In genomic region chr12:59834809-59835208, GRCm38 (mm10) we compare ENCODE assay signal across 27 mouse cellular contexts.
DNase-seq lines count a peak whose midpoint lies in the region; ATAC-seq and TF ChIP-seq lines count a peak whose summit lies in the region.
"Had no signal": no experiment of that assay in that cellular context is flagged by ENCODE, and none has a peak within 500 bp of the region (broad histone marks: within the 10 kb centered on the region; RNA-seq: fewer than 3 reads in every experiment).

No protein-coding gene starts in this region.

- 29% methylated on average over 2 of the region's 2 CpGs for WGBS in kidney, embryonic 16.5 days
- WGBS in midbrain, embryonic 13.5 days, result 64% methylated on average over 2 of the region's 2 CpGs
- 47% methylated on average over 2 of the region's 2 CpGs for WGBS in midbrain, postnatal 0 days
- WGBS in midbrain, embryonic 15.5 days, result 44% methylated on average over 2 of the region's 2 CpGs

- TF ChIP-seq CTCF in midbrain, postnatal 0 days (IDR thresholded peaks at IDR 0.05), result no peak

- no peaks in the 10 kb centered on the region for H3K4me1 ChIP-seq in kidney, embryonic 16.5 days (ENCODE audit: insufficient read depth, low read length)
- H3K4me1 ChIP-seq in midbrain, embryonic 13.5 days (replicated peaks), result no peaks in the 10 kb centered on the region
- H3K4me1 ChIP-seq in midbrain, postnatal 0 days (ENCODE audit: insufficient read depth, low read length), result no peaks in the 10 kb centered on the region
- no peaks in the 10 kb centered on the region for H3K4me1 ChIP-seq in midbrain, embryonic 15.5 days
- H3K4me1 ChIP-seq: embryonic facial prominence, embryonic 10.5 days; embryonic facial prominence, embryonic 13.5 days; forebrain, embryonic 12.5 days; forebrain, embryonic 15.5 days; heart, embryonic 10.5 days; heart, embryonic 13.5 days had no signal

- H3K27me3 ChIP-seq in kidney, embryonic 16.5 days (ENCODE audit: insufficient read depth, low read length), result no peaks in the 10 kb centered on the region
- H3K27me3 ChIP-seq in midbrain, embryonic 13.5 days, result no peaks in the 10 kb centered on the region
- no peaks in the 10 kb centered on the region for H3K27me3 ChIP-seq in midbrain, postnatal 0 days (ENCODE audit: insufficient read depth, low read length)
- H3K27me3 ChIP-seq in midbrain, embryonic 15.5 days (replicated peaks), result no peaks in the 10 kb centered on the region
- H3K27me3 ChIP-seq: embryonic facial prominence, embryonic 13.5 days; forebrain, embryonic 12.5 days; forebrain, embryonic 15.5 days; heart, embryonic 13.5 days had no signal

- no peaks in the 10 kb centered on the region for H3K9me3 ChIP-seq in kidney, embryonic 16.5 days (ENCODE audit: low read length)
- no peaks in the 10 kb centered on the region for H3K9me3 ChIP-seq in midbrain, embryonic 13.5 days
- no peaks in the 10 kb centered on the region for H3K9me3 ChIP-seq in midbrain, postnatal 0 days (ENCODE audit: low read length)
- no peaks in the 10 kb centered on the region for H3K9me3 ChIP-seq in midbrain, embryonic 15.5 days
- H3K9me3 ChIP-seq: embryonic facial prominence, embryonic 10.5 days; embryonic facial prominence, embryonic 13.5 days; forebrain, embryonic 12.5 days; forebrain, embryonic 15.5 days; heart, embryonic 10.5 days; heart, embryonic 13.5 days had no signal

- no peak overlapping the region for H3K27ac ChIP-seq in kidney, embryonic 16.5 days (ENCODE audit: low read length)
- no peak overlapping the region for H3K27ac ChIP-seq in midbrain, embryonic 13.5 days
- no peak overlapping the region for H3K27ac ChIP-seq in midbrain, postnatal 0 days (ENCODE audit: low read depth, low read length)
- H3K27ac ChIP-seq in midbrain, embryonic 15.5 days, result no peak overlapping the region
- H3K27ac ChIP-seq: embryonic facial prominence, embryonic 10.5 days; embryonic facial prominence, embryonic 13.5 days; forebrain, embryonic 12.5 days; forebrain, embryonic 15.5 days; heart, adult 2 months; heart, embryonic 10.5 days; heart, embryonic 13.5 days; hindbrain, embryonic 14.5 days had no signal

- no peak overlapping the region for H3K9ac ChIP-seq in kidney, embryonic 16.5 days (replicated peaks; ENCODE audit: low read length)
- H3K9ac ChIP-seq in midbrain, embryonic 13.5 days (replicated peaks), result no peak overlapping the region
- H3K9ac ChIP-seq in midbrain, postnatal 0 days (replicated peaks; ENCODE audit: low read length, poor library complexity, severe bottlenecking), result no peak overlapping the region
- H3K9ac ChIP-seq in midbrain, embryonic 15.5 days, result no peak overlapping the region
- H3K9ac ChIP-seq: embryonic facial prominence, embryonic 13.5 days; forebrain, embryonic 12.5 days; forebrain, embryonic 15.5 days; heart, embryonic 13.5 days; hindbrain, embryonic 14.5 days had no signal

- no peak for DNase-seq in kidney, adult 9 months
- no peak for DNase-seq in midbrain, postnatal 0 days (ENCODE audit: low spot score)
- no peak for DNase-seq in right cerebral cortex, adult 2 months (ENCODE audit: low spot score in 2 of 2)
- DNase-seq: adrenal gland, adult 2 months; adrenal gland, postnatal 14 days; cerebellum, adult 11-12 months; cerebellum, adult 8-10 months; cerebellum, postnatal 10 days; cerebellum, postnatal 36 days; embryo, embryonic 11 days; gastrocnemius, postnatal 10 days; gastrocnemius, postnatal 36 days; heart, adult 2 months; heart, postnatal 14 days; heart, postnatal 4 days had no signal

- H3K36me3 ChIP-seq in kidney, embryonic 16.5 days (ENCODE audit: insufficient read depth, low read length), result no peaks in the 10 kb centered on the region
- no peaks in the 10 kb centered on the region for H3K36me3 ChIP-seq in midbrain, embryonic 13.5 days
- H3K36me3 ChIP-seq in midbrain, postnatal 0 days (ENCODE audit: insufficient read depth, low read length), result no peaks in the 10 kb centered on the region
- no peaks in the 10 kb centered on the region for H3K36me3 ChIP-seq in midbrain, embryonic 15.5 days (replicated peaks)
- H3K36me3 ChIP-seq: embryonic facial prominence, embryonic 10.5 days; embryonic facial prominence, embryonic 13.5 days; forebrain, embryonic 12.5 days; forebrain, embryonic 15.5 days; heart, embryonic 10.5 days; heart, embryonic 13.5 days had no signal

- no peak overlapping the region for H3K4me3 ChIP-seq in kidney, embryonic 16.5 days (ENCODE audit: low read length)
- H3K4me3 ChIP-seq in midbrain, embryonic 13.5 days (replicated peaks), result no peak overlapping the region
- no peak overlapping the region for H3K4me3 ChIP-seq in midbrain, postnatal 0 days (ENCODE audit: low read depth, low read length)
- no peak overlapping the region for H3K4me3 ChIP-seq in midbrain, embryonic 15.5 days
- H3K4me3 ChIP-seq: embryonic facial prominence, embryonic 10.5 days; embryonic facial prominence, embryonic 13.5 days; erythroblast, embryonic 14.5 days; forebrain, embryonic 12.5 days; forebrain, embryonic 15.5 days; heart, adult 2 months; heart, embryonic 10.5 days; heart, embryonic 13.5 days had no signal

- no peak overlapping the region for H3K4me2 ChIP-seq in kidney, embryonic 16.5 days (replicated peaks; ENCODE audit: low read depth, low read length)
- H3K4me2 ChIP-seq in midbrain, embryonic 13.5 days (replicated peaks), result no peak overlapping the region
- no peak overlapping the region for H3K4me2 ChIP-seq in midbrain, postnatal 0 days (ENCODE audit: low read depth, low read length, poor library complexity, severe bottlenecking)
- no peak overlapping the region for H3K4me2 ChIP-seq in midbrain, embryonic 15.5 days
- H3K4me2 ChIP-seq: embryonic facial prominence, embryonic 13.5 days; forebrain, embryonic 12.5 days; forebrain, embryonic 15.5 days; heart, embryonic 13.5 days; hindbrain, embryonic 14.5 days had no signal

- peak; percentile 81; the same call in 1 of the 2 replicates for ATAC-seq in kidney, embryonic 16.5 days (ENCODE audit: low FRiP score, low TSS enrichment)
- peak; percentile 17; the same call in 1 of the 2 replicates for ATAC-seq in midbrain, embryonic 13.5 days
- ATAC-seq in midbrain, postnatal 0 days (ENCODE audit: low FRiP score), result no peak
- peak; percentile 75 for ATAC-seq in midbrain, embryonic 15.5 days (replicated peaks)
- ATAC-seq: CD4-positive, CD25-positive, alpha-beta regulatory T cell, adult 4 months; forebrain, embryonic 15.5 days had no signal
